ENCODE assay signal across 18 mouse cellular contexts in genomic region chr2:142879257-142879818, GRCm38 (mm10). TPM values are rescaled to one million over a fixed set of nuclear protein-coding genes. Genes with fewer than 3 reads are reported as not detected.
DNase-seq lines count a peak whose midpoint lies in the region; ATAC-seq lines count a peak whose summit lies in the region.
"Had no signal": no experiment of that assay in that cellular context is flagged by ENCODE, and none has a peak within 500 bp of the region (broad histone marks: within the 10 kb centered on the region; RNA-seq: fewer than 3 reads in every experiment).

No protein-coding gene starts in this region.

- no peak overlapping the region for H3K27ac ChIP-seq in forebrain, embryonic 11.5 days (ENCODE audit: low read depth, low read length)
- H3K27ac ChIP-seq: layer of hippocampus, adult 2 months; liver, embryonic 14.5 days had no signal

- 70% methylated on average over 8 of the region's 8 CpGs for WGBS in forebrain, embryonic 11.5 days

- no peaks in the 10 kb centered on the region for H3K4me1 ChIP-seq in forebrain, embryonic 11.5 days (replicated peaks; ENCODE audit: control insufficient read depth, insufficient read depth, low read length)

- H3K27me3 ChIP-seq in forebrain, embryonic 11.5 days (ENCODE audit: control insufficient read depth, insufficient read depth, low read length), result no peaks in the 10 kb centered on the region

- H3K4me3 ChIP-seq in forebrain, embryonic 11.5 days (ENCODE audit: low read depth, low read length), result no peak overlapping the region
- H3K4me3 ChIP-seq: erythroblast, embryonic 14.5 days; layer of hippocampus, adult 2 months had no signal

- H3K9ac ChIP-seq in forebrain, embryonic 11.5 days (ENCODE audit: low read length), result no peak overlapping the region
- H3K9ac ChIP-seq: liver, embryonic 14.5 days had no signal

- no peak overlapping the region for H3K4me2 ChIP-seq in forebrain, embryonic 11.5 days (ENCODE audit: low read depth, low read length, severe bottlenecking)
- H3K4me2 ChIP-seq: heart, embryonic 11.5 days had no signal

- no peaks in the 10 kb centered on the region for H3K9me3 ChIP-seq in forebrain, embryonic 11.5 days (ENCODE audit: control insufficient read depth, low read length)

- ATAC-seq in forebrain, embryonic 11.5 days (replicated peaks; ENCODE audit: low FRiP score), result no peak
- ATAC-seq: forebrain, embryonic 16.5 days; lung, postnatal 0 days had no signal

- no peaks in the 10 kb centered on the region for H3K36me3 ChIP-seq in forebrain, embryonic 11.5 days (ENCODE audit: control insufficient read depth, insufficient read depth, low read length)

- DNase-seq in gastrocnemius, postnatal 25 days, result peak; percentile 18
- no peak for DNase-seq in gastrocnemius, postnatal 10 days
- DNase-seq in brain, adult 2 months (ENCODE audit: low read depth, low spot score), result peak; percentile 16
- peak; percentile 90 for DNase-seq in kidney, adult 9 months
- DNase-seq in kidney, postnatal 36 days, result peak; percentile 72 to 86
- DNase-seq in forebrain, embryonic 11.5 days (ENCODE audit: low spot score), result no peak
- no peak for DNase-seq in layer of hippocampus, adult 9-11 months
- DNase-seq: adrenal gland, adult 2 months; cerebellum, adult 11 months; cerebellum, postnatal 25 days; heart, postnatal 4 days; thymus, adult 2 months had no signal

RNA-seq across cellular contexts. Expression of gene Kif16b, which starts 22.0 kb away (rescaled TPM):
- 10 to 100 TPM; 24.1 to 32.0 TPM for total RNA-seq in gastrocnemius, postnatal 25 days (2021)
- 10 to 100 TPM; 23.9 to 24.5 TPM for total RNA-seq in gastrocnemius, postnatal 10 days (2021)
- 6.5 and 8.9 TPM in 2 replicates for polyA plus RNA-seq in forebrain, embryonic 11.5 days (2014; fragmentation: Nextera tagmentation; extraction: Ambion mirVana)

Comparison
In these comparisons a context has a peak if more than half of its experiments do, and no peak if none do; other contexts are left out.
1. DNase-seq: peak in gastrocnemius, postnatal 25 days (single experiment), brain, adult 2 months (single experiment), kidney, adult 9 months (single experiment) and kidney, postnatal 36 days (2 of 2); none in gastrocnemius, postnatal 10 days (single experiment), forebrain, embryonic 11.5 days (single experiment) and layer of hippocampus, adult 9-11 months (single experiment).